16 mouse cellular contexts compared by ENCODE assay signal in the genomic region with DNA sequence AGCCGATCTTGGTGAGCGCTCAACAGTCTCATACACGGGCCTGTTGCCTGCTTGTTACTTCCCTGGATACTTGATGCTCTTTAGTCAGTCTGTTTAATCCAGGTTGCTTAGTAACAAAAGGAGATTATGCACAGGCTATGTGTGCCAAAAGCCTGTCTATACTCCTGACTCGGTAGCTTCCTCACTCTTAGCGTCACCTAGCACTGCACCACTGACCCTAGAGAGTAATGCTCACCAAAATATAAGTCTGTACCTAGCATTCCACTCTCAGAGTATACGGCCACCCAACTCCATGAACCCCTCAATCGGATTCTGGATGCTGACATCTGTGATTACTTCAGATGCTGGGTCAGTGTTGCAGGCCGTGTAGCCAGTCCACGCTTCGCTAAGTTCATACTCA.
"Had no signal": no experiment of that assay in that cellular context is flagged by ENCODE, and none has a peak within 500 bp of the region (broad histone marks: within the 10 kb centered on the region; RNA-seq: fewer than 3 reads in every experiment).

No protein-coding gene starts in this region.

- H3K4me2 ChIP-seq: limb, embryonic 15.5 days; liver, embryonic 12.5 days; lung, embryonic 14.5 days; midbrain, embryonic 12.5 days; neural tube, embryonic 15.5 days had no signal

- H3K4me1 ChIP-seq: liver, embryonic 12.5 days; midbrain, embryonic 12.5 days; neural tube, embryonic 15.5 days had no signal

- DNase-seq: kidney, adult 2 months; kidney, postnatal 25 days; lung, embryonic 14.5 days; lung, postnatal 10 days; lung, postnatal 4 days; right cerebral cortex, adult 18-20 months; right cerebral cortex, postnatal 25 days; spleen, adult 18-20 months; thymus, adult 18-20 months; thymus, postnatal 14 days had no signal

- ATAC-seq: intestine, embryonic 16.5 days; liver, embryonic 12.5 days had no signal

- H3K9me3 ChIP-seq: limb, embryonic 15.5 days; liver, embryonic 12.5 days; midbrain, embryonic 12.5 days; neural tube, embryonic 15.5 days had no signal

- H3K9ac ChIP-seq: limb, embryonic 15.5 days; liver, embryonic 12.5 days; lung, embryonic 14.5 days; midbrain, embryonic 12.5 days; neural tube, embryonic 15.5 days had no signal

- H3K36me3 ChIP-seq: limb, embryonic 15.5 days; liver, embryonic 12.5 days; midbrain, embryonic 12.5 days; neural tube, embryonic 15.5 days had no signal

- H3K4me3 ChIP-seq: left cerebral cortex, adult 2 months; limb, embryonic 15.5 days; liver, embryonic 12.5 days; midbrain, embryonic 12.5 days; neural tube, embryonic 15.5 days had no signal

- H3K27ac ChIP-seq: left cerebral cortex, adult 2 months; limb, embryonic 15.5 days; liver, embryonic 12.5 days; midbrain, embryonic 12.5 days; neural tube, embryonic 15.5 days had no signal

- H3K27me3 ChIP-seq: limb, embryonic 15.5 days; midbrain, embryonic 12.5 days; neural tube, embryonic 15.5 days had no signal
